Mouse (Mus musculus): ENCODE measurements around the gene Chordc1. TPM values are rescaled to one million over a fixed set of nuclear protein-coding genes. Genes with fewer than 3 reads are reported as not detected.
A peak's percentile ranks its signal among the peaks of the same experiment; 100 is the strongest.

The Chordc1 gene
- polyA plus RNA-seq, 2 experiments: 59.1 to 84.6 TPM

- no peak for DNase-seq (ENCODE audit: low spot score)
- H3K9ac ChIP-seq (ENCODE audit: low read depth, low read length, severe bottlenecking): peak overlapping the region; percentile 94
- peaks cover 5% of the 10 kb centered on the region; the same call in 1 of the 2 replicates for H3K36me3 ChIP-seq (ENCODE audit: control insufficient read depth, insufficient read depth, low read length)
- peak overlapping the region; percentile 68 for H3K4me2 ChIP-seq (replicated peaks; ENCODE audit: low read depth, low read length, severe bottlenecking)
- H3K27me3 ChIP-seq (ENCODE audit: control insufficient read depth, insufficient read depth, low read length): no peaks in the 10 kb centered on the region
- no peaks in the 10 kb centered on the region for H3K9me3 ChIP-seq (ENCODE audit: control insufficient read depth, low read length)
- ATAC-seq (ENCODE audit: low FRiP score, low read depth): peak; percentile 39
- H3K27ac ChIP-seq (replicated peaks; ENCODE audit: low read depth, low read length): peak overlapping the region; percentile 89
- H3K4me3 ChIP-seq (replicated peaks; ENCODE audit: low read length): peak overlapping the region; percentile 83
- 1% methylated on average over 20 of the region's 24 CpGs for WGBS
- H3K4me1 ChIP-seq (ENCODE audit: control insufficient read depth, insufficient read depth, low read length): peaks cover 8% of the 10 kb centered on the region; the same call in 1 of the 2 replicates
- no peak for TF ChIP-seq POLR2A (IDR thresholded peaks at IDR 0.05; ENCODE audit: borderline replicate concordance, extremely low read depth, insufficient read depth, insufficient read length)
Observed at GRCm38 (mm10) chr9:18292443-18292922, 558 bp downstream of the Chordc1 start.

- H3K4me2 ChIP-seq (replicated peaks; ENCODE audit: low read depth, low read length, severe bottlenecking): peak overlapping the region; percentile 68
- no peak overlapping the region for H3K27ac ChIP-seq (replicated peaks; ENCODE audit: low read depth, low read length)
- ATAC-seq (ENCODE audit: low FRiP score, low read depth) (no peak), DNase-seq (ENCODE audit: low spot score) (no peak)
- TF ChIP-seq POLR2A (IDR thresholded peaks at IDR 0.05; ENCODE audit: borderline replicate concordance, extremely low read depth, insufficient read depth, insufficient read length): no peak
- peak overlapping the region; percentile 94 for H3K9ac ChIP-seq (ENCODE audit: low read depth, low read length, severe bottlenecking)
- peaks cover 11% of the 10 kb centered on the region for H3K36me3 ChIP-seq (ENCODE audit: control insufficient read depth, insufficient read depth, low read length)
- H3K4me1 ChIP-seq (ENCODE audit: control insufficient read depth, insufficient read depth, low read length): peaks cover 8% of the 10 kb centered on the region; the same call in 1 of the 2 replicates
- no peaks in the 10 kb centered on the region for H3K9me3 ChIP-seq (ENCODE audit: control insufficient read depth, low read length)
- 41% methylated on average over 6 of the region's 6 CpGs for WGBS
- peak overlapping the region; percentile 83 for H3K4me3 ChIP-seq (replicated peaks; ENCODE audit: low read length)
- H3K27me3 ChIP-seq (ENCODE audit: control insufficient read depth, insufficient read depth, low read length): no peaks in the 10 kb centered on the region
Observed at GRCm38 (mm10) chr9:18293026-18293781, 1.3 kb downstream of the Chordc1 start.

- Histone ChIP-seq H3K36me3 (ENCODE audit: control insufficient read depth, insufficient read depth, low read length) (peaks cover 57% of the 10 kb centered on the region), H3K9me3 (ENCODE audit: control insufficient read depth, low read length) (no peaks in the 10 kb centered on the region), H3K4me3 (replicated peaks; ENCODE audit: low read length) (no peak overlapping the region), H3K27ac (replicated peaks; ENCODE audit: low read depth, low read length) (no peak overlapping the region), H3K27me3 (ENCODE audit: control insufficient read depth, insufficient read depth, low read length) (no peaks in the 10 kb centered on the region), H3K9ac (ENCODE audit: low read depth, low read length, severe bottlenecking) (no peak overlapping the region), H3K4me1 (ENCODE audit: control insufficient read depth, insufficient read depth, low read length) (peaks cover 6% of the 10 kb centered on the region; the same call in 1 of the 2 replicates), H3K4me2 (replicated peaks; ENCODE audit: low read depth, low read length, severe bottlenecking) (no peak overlapping the region)
- ATAC-seq (ENCODE audit: low FRiP score, low read depth) (no peak), DNase-seq (ENCODE audit: low spot score) (no peak)
- TF ChIP-seq POLR2A (IDR thresholded peaks at IDR 0.05; ENCODE audit: borderline replicate concordance, extremely low read depth, insufficient read depth, insufficient read length): no peak
- 91% methylated on average over 6 of the region's 6 CpGs for WGBS
Observed at GRCm38 (mm10) chr9:18298301-18298700, 6.4 kb downstream of the Chordc1 start.

GRCm38 (mm10) chr9:18319990-18320389, 28.1 kb downstream of the Chordc1 start:
- Histone ChIP-seq H3K4me2 (replicated peaks; ENCODE audit: low read depth, low read length, severe bottlenecking) (no peak overlapping the region), H3K9me3 (ENCODE audit: control insufficient read depth, low read length) (no peaks in the 10 kb centered on the region), H3K4me3 (replicated peaks; ENCODE audit: low read length) (no peak overlapping the region), H3K27ac (replicated peaks; ENCODE audit: low read depth, low read length) (no peak overlapping the region), H3K27me3 (ENCODE audit: control insufficient read depth, insufficient read depth, low read length) (no peaks in the 10 kb centered on the region), H3K36me3 (ENCODE audit: control insufficient read depth, insufficient read depth, low read length) (no peaks in the 10 kb centered on the region; the same call in 1 of the 2 replicates), H3K4me1 (ENCODE audit: control insufficient read depth, insufficient read depth, low read length) (no peaks in the 10 kb centered on the region), H3K9ac (ENCODE audit: low read depth, low read length, severe bottlenecking) (no peak overlapping the region)
- DNase-seq (ENCODE audit: low spot score) (no peak), ATAC-seq (ENCODE audit: low FRiP score, low read depth) (no peak)
- 98% methylated on average over 3 of the region's 3 CpGs for WGBS
- TF ChIP-seq POLR2A (IDR thresholded peaks at IDR 0.05; ENCODE audit: borderline replicate concordance, extremely low read depth, insufficient read depth, insufficient read length): no peak

Other genes with a start within 250 kb of the Chordc1 start
- 3.2 and 3.5 TPM in 2 replicates for gene Naalad2, start 110.9 kb downstream of the Chordc1 start, polyA plus RNA-seq (2012; rRNA removed)
- gene Naalad2, start 110.9 kb downstream of the Chordc1 start, polyA plus RNA-seq (2014; fragmentation: Nextera tagmentation; extraction: Ambion mirVana): 3.0 and 3.2 TPM in 2 replicates
- gene Ubtfl1, start 112.3 kb downstream of the Chordc1 start, polyA plus RNA-seq (2012; rRNA removed): not detected in 2 replicates
- gene Ubtfl1, start 112.3 kb downstream of the Chordc1 start, polyA plus RNA-seq (2014; fragmentation: Nextera tagmentation; extraction: Ambion mirVana): not detected in 2 replicates
- not detected in 2 replicates for gene Mbd3l2, start 138.5 kb downstream of the Chordc1 start, polyA plus RNA-seq (2012; rRNA removed)
- not detected in 2 replicates for gene Mbd3l2, start 138.5 kb downstream of the Chordc1 start, polyA plus RNA-seq (2014; fragmentation: Nextera tagmentation; extraction: Ambion mirVana)
- gene Zfp558, start 186.1 kb downstream of the Chordc1 start, polyA plus RNA-seq (2012; rRNA removed): 4.0 and 6.3 TPM in 2 replicates
- 5.1 and 8.1 TPM in 2 replicates for gene Zfp558, start 186.1 kb downstream of the Chordc1 start, polyA plus RNA-seq (2014; fragmentation: Nextera tagmentation; extraction: Ambion mirVana)
- gene Mbd3l1, start 186.2 kb downstream of the Chordc1 start, polyA plus RNA-seq (2012; rRNA removed): not detected in 2 replicates
- gene Mbd3l1, start 186.2 kb downstream of the Chordc1 start, polyA plus RNA-seq (2014; fragmentation: Nextera tagmentation; extraction: Ambion mirVana): not detected in 2 replicates

Data from limb, embryonic 14.5 days (tissue).